In the genomic region with DNA sequence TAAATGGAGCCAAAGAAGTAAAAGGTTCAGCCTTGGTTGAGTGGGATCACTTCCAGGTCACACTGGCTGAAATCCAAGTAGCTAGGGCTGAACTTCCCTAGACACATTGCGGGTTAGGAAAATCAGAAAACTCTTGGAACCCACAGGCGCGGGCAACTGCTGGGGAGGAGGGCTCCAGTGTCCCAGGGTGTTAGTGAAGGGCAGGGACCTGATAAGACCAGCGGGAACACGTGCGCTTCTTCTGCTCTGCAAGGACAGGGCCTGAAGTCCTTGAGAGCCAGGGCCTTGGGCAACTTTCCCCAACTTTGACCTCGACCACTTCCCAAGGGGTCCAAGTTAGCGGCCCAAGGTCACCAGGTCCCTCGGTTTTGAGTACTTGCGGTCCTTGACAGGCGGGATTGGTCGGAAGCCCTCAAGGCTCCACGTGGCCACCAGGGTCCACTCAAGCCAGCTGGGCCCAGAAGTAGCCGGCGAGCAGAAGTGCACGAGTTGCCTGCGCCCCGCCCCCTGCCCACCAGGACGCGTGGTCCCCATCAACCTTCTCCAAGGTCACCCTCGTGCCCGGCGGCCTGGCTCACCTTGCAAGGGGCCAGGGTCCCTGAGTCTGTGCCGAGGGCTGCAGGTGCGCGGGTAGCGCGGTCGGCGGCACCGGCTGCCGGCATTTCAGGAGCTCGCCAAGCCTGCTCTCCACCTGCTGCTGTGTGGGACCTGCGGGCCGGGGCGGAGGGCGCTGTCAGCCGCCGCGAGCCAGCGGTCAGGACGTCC, we compare ENCODE assay signal across 8 mouse cellular contexts. TPM values are rescaled to one million over a fixed set of nuclear protein-coding genes. Genes with fewer than 3 reads are reported as not detected.
DNase-seq lines count a peak whose midpoint lies in the region; ATAC-seq and TF ChIP-seq lines count a peak whose summit lies in the region.

No protein-coding gene starts in this region.

- peak overlapping the region; percentile 51 for H3K9ac ChIP-seq in forebrain, embryonic 11.5 days (ENCODE audit: low read length)
- peak overlapping the region; percentile 69 for H3K9ac ChIP-seq in limb, embryonic 12.5 days (replicated peaks)
- peak overlapping the region; percentile 64 for H3K9ac ChIP-seq in midbrain, embryonic 11.5 days (ENCODE audit: low read length)

- under 1% methylated on average over 42 of the region's 42 CpGs for WGBS in bone marrow, adult 2 months
- under 1% methylated on average over 42 of the region's 42 CpGs for whole genome bisulfite sequencing in forebrain, embryonic 11.5 days
- WGBS in limb, embryonic 12.5 days = 1% methylated on average over 41 of the region's 42 CpGs
- 1% methylated on average over 42 of the region's 42 CpGs for WGBS in midbrain, embryonic 11.5 days

- H3K9me3 ChIP-seq in G1E (replicated peaks) = no peaks in the 10 kb centered on the region
- H3K9me3 ChIP-seq in forebrain, embryonic 11.5 days (ENCODE audit: control insufficient read depth, low read length) = no peaks in the 10 kb centered on the region
- no peaks in the 10 kb centered on the region for H3K9me3 ChIP-seq in limb, embryonic 12.5 days
- no peaks in the 10 kb centered on the region for H3K9me3 ChIP-seq in midbrain, embryonic 11.5 days (ENCODE audit: control insufficient read depth, low read length)

- ATAC-seq in G1E (ENCODE audit: extremely low read depth, insufficient number of reproducible peaks, low FRiP score, poor library complexity, severe bottlenecking) = no peak
- peak; percentile 52; the same call in 1 of the 2 replicates for ATAC-seq in forebrain, embryonic 11.5 days (replicated peaks; ENCODE audit: low FRiP score)
- peak; percentile 29 for ATAC-seq in limb, embryonic 12.5 days (ENCODE audit: insufficient number of reproducible peaks, insufficient read depth, low FRiP score, low TSS enrichment, low read depth)
- peak; percentile 66 for ATAC-seq in midbrain, embryonic 11.5 days (ENCODE audit: low FRiP score)

- H3K4me1 ChIP-seq in G1E (ENCODE audit: insufficient read depth, low read depth, low read length) = peaks cover 37% of the 10 kb centered on the region
- H3K4me1 ChIP-seq in bone marrow, adult 2 months (ENCODE audit: control insufficient read depth, insufficient read depth, low read length) = peaks cover 1% of the 10 kb centered on the region; the same call in 1 of the 2 replicates
- H3K4me1 ChIP-seq in forebrain, embryonic 11.5 days (replicated peaks; ENCODE audit: control insufficient read depth, insufficient read depth, low read length) = peaks cover 12% of the 10 kb centered on the region
- peaks cover 17% of the 10 kb centered on the region for H3K4me1 ChIP-seq in limb, embryonic 12.5 days (replicated peaks)
- peaks cover 9% of the 10 kb centered on the region for H3K4me1 ChIP-seq in midbrain, embryonic 11.5 days (ENCODE audit: control insufficient read depth, insufficient read depth, low read length)

- peak overlapping the region; percentile 96 for H3K4me2 ChIP-seq in forebrain, embryonic 11.5 days (ENCODE audit: low read depth, low read length, severe bottlenecking)
- H3K4me2 ChIP-seq in limb, embryonic 12.5 days = peak overlapping the region; percentile 99
- peak overlapping the region; percentile 98 for H3K4me2 ChIP-seq in midbrain, embryonic 11.5 days

- H3K36me3 ChIP-seq in G1E (replicated peaks) = peaks cover 37% of the 10 kb centered on the region
- no peaks in the 10 kb centered on the region for H3K36me3 ChIP-seq in forebrain, embryonic 11.5 days (ENCODE audit: control insufficient read depth, insufficient read depth, low read length)
- H3K36me3 ChIP-seq in limb, embryonic 12.5 days = no peaks in the 10 kb centered on the region
- no peaks in the 10 kb centered on the region for H3K36me3 ChIP-seq in midbrain, embryonic 11.5 days (ENCODE audit: control insufficient read depth, insufficient read depth, low read length)

- no peak for TF ChIP-seq CTCF in G1E (IDR thresholded peaks at IDR 0.05; ENCODE audit: low read depth, low read length)
- no peak for TF ChIP-seq CTCF in bone marrow, adult 2 months (IDR thresholded peaks at IDR 0.05; ENCODE audit: control insufficient read depth, insufficient read depth, low read length)

- TF ChIP-seq POLR2A in bone marrow, adult 2 months (IDR thresholded peaks at IDR 0.05; ENCODE audit: borderline replicate concordance, control insufficient read depth, low read depth, low read length) = no peak; the same call in 1 of the 2 replicates

- H3K27me3 ChIP-seq in G1E (ENCODE audit: insufficient read depth, low read length) = no peaks in the 10 kb centered on the region; the same call in 1 of the 2 replicates
- H3K27me3 ChIP-seq in forebrain, embryonic 11.5 days (ENCODE audit: control insufficient read depth, insufficient read depth, low read length) = no peaks in the 10 kb centered on the region
- H3K27me3 ChIP-seq in limb, embryonic 12.5 days = no peaks in the 10 kb centered on the region
- H3K27me3 ChIP-seq in midbrain, embryonic 11.5 days (ENCODE audit: control insufficient read depth, insufficient read depth, low read length) = no peaks in the 10 kb centered on the region

- no peak for DNase-seq in G1E (ENCODE audit: low spot score)
- peak; percentile 78 for DNase-seq in forebrain, embryonic 11.5 days (ENCODE audit: low spot score)
- peak; percentile 74 for DNase-seq in heart, postnatal 4 days
- DNase-seq in midbrain, embryonic 11.5 days (ENCODE audit: low spot score, missing footprints) = peak; percentile 91
- DNase-seq in testis, postnatal 10 days (ENCODE audit: low spot score) = peak; percentile 82
- DNase-seq in T-cell, adult 2 months (ENCODE audit: low spot score) = no peak

- peak overlapping the region; percentile 83 for H3K4me3 ChIP-seq in G1E (ENCODE audit: low read depth, low read length)
- H3K4me3 ChIP-seq in bone marrow, adult 2 months (replicated peaks; ENCODE audit: control insufficient read depth, low read depth, low read length) = peak overlapping the region; percentile 58
- H3K4me3 ChIP-seq in forebrain, embryonic 11.5 days (ENCODE audit: low read depth, low read length) = peak overlapping the region; percentile 84
- peak overlapping the region; percentile 81 for H3K4me3 ChIP-seq in limb, embryonic 12.5 days (replicated peaks)
- peak overlapping the region; percentile 81 for H3K4me3 ChIP-seq in midbrain, embryonic 11.5 days (ENCODE audit: low read depth, low read length)

- H3K27ac ChIP-seq in bone marrow, adult 2 months (ENCODE audit: control insufficient read depth, insufficient read depth, low read depth, low read length, poor library complexity) = peak overlapping the region; percentile 20; the same call in 1 of the 2 replicates
- H3K27ac ChIP-seq in forebrain, embryonic 11.5 days (ENCODE audit: low read depth, low read length) = no peak overlapping the region
- H3K27ac ChIP-seq in limb, embryonic 12.5 days = 0 out of 2 replicates have a peak overlapping the region, but pooled peaks have one; percentile 75
- no peak overlapping the region for H3K27ac ChIP-seq in midbrain, embryonic 11.5 days (ENCODE audit: low read depth, low read length)

RNA-seq across cellular contexts. Expression of a gene that starts 0.5 kb away (rescaled TPM):
- 8.2 and 8.7 TPM in 2 replicates for total RNA-seq in G1E (2014; fragmentation: Nextera tagmentation)
- total RNA-seq in G1E (2017) = 4.4 and 9.4 TPM in 2 replicates
- 77.6 and 103 TPM in 2 replicates for polyA plus RNA-seq in G1E (2012)
- polyA plus RNA-seq in bone marrow, adult 2 months (2011; ENCODE audit: insufficient read depth, insufficient read length, low replicate concordance, missing spikeins) = 6.8 and 12.7 TPM in 2 replicates
- 8.9 and 13.1 TPM in 2 replicates for polyA plus RNA-seq in forebrain, embryonic 11.5 days (2014; fragmentation: Nextera tagmentation; extraction: Ambion mirVana)
- total RNA-seq in heart, postnatal 4 days (2021) = 100 to 1,000 TPM; 195 to 217 TPM
- 8.5 and 9.9 TPM in 2 replicates for polyA plus RNA-seq in limb, embryonic 12.5 days (2016; fragmentation: Nextera tagmentation; extraction: Ambion mirVana)
- polyA plus RNA-seq in midbrain, embryonic 11.5 days (2014; fragmentation: Nextera tagmentation; extraction: Ambion mirVana) = 6.1 and 7.0 TPM in 2 replicates

RNA-seq across cellular contexts. Expression of a gene that starts 6.7 kb away (rescaled TPM):
- total RNA-seq in G1E (2014; fragmentation: Nextera tagmentation) (14.6 and 42.2 TPM in 2 replicates), G1E (2017) (11.8 and 14.2 TPM in 2 replicates)
- polyA plus RNA-seq in G1E (2012) = 9.0 and 17.0 TPM in 2 replicates
- 31.1 and 62.0 TPM in 2 replicates for polyA plus RNA-seq in bone marrow, adult 2 months (2011; ENCODE audit: insufficient read depth, insufficient read length, low replicate concordance, missing spikeins)
- 41.3 and 46.3 TPM in 2 replicates for polyA plus RNA-seq in forebrain, embryonic 11.5 days (2014; fragmentation: Nextera tagmentation; extraction: Ambion mirVana)
- 10 to 100 TPM; 14.4 to 15.1 TPM for total RNA-seq in heart, postnatal 4 days (2021)
- 37.3 and 45.5 TPM in 2 replicates for polyA plus RNA-seq in limb, embryonic 12.5 days (2016; fragmentation: Nextera tagmentation; extraction: Ambion mirVana)
- 15.7 and 17.8 TPM in 2 replicates for polyA plus RNA-seq in midbrain, embryonic 11.5 days (2014; fragmentation: Nextera tagmentation; extraction: Ambion mirVana)

RNA-seq across cellular contexts. Expression of a gene that starts 6.9 kb away (rescaled TPM):
- 13.9 and 19.0 TPM in 2 replicates for total RNA-seq in G1E (2014; fragmentation: Nextera tagmentation)
- 12.4 and 16.7 TPM in 2 replicates for total RNA-seq in G1E (2017)
- 30.2 and 34.4 TPM in 2 replicates for polyA plus RNA-seq in G1E (2012)
- polyA plus RNA-seq in bone marrow, adult 2 months (2011; ENCODE audit: insufficient read depth, insufficient read length, low replicate concordance, missing spikeins) = 25.6 and 30.0 TPM in 2 replicates
- 63.2 and 65.2 TPM in 2 replicates for polyA plus RNA-seq in forebrain, embryonic 11.5 days (2014; fragmentation: Nextera tagmentation; extraction: Ambion mirVana)
- 10 to 100 TPM; 10.8 to 11.7 TPM for total RNA-seq in heart, postnatal 4 days (2021)
- polyA plus RNA-seq in limb, embryonic 12.5 days (2016; fragmentation: Nextera tagmentation; extraction: Ambion mirVana) = 56.1 and 60.1 TPM in 2 replicates
- 57.1 and 60.1 TPM in 2 replicates for polyA plus RNA-seq in midbrain, embryonic 11.5 days (2014; fragmentation: Nextera tagmentation; extraction: Ambion mirVana)

RNA-seq across cellular contexts. Expression of a gene that starts 12.6 kb away (rescaled TPM):
- total RNA-seq in G1E (2014; fragmentation: Nextera tagmentation) (1.1 and 1.4 TPM in 2 replicates), G1E (2017) (0.55 and 0.58 TPM in 2 replicates)
- 0.51 and 0.57 TPM in 2 replicates for polyA plus RNA-seq in G1E (2012)
- polyA plus RNA-seq in bone marrow, adult 2 months (2011; ENCODE audit: insufficient read depth, insufficient read length, low replicate concordance, missing spikeins) = 1.6 and 2.2 TPM in 2 replicates
- 0.72 and 1.1 TPM in 2 replicates for polyA plus RNA-seq in forebrain, embryonic 11.5 days (2014; fragmentation: Nextera tagmentation; extraction: Ambion mirVana)
- total RNA-seq in heart, postnatal 4 days (2021) = 1 to 10 TPM in 1 of 2 experiments, under 1 TPM in 1; 0.70 to 1.1 TPM
- 0.45 and 0.54 TPM in 2 replicates for polyA plus RNA-seq in limb, embryonic 12.5 days (2016; fragmentation: Nextera tagmentation; extraction: Ambion mirVana)
- 0.91 and 1.1 TPM in 2 replicates for polyA plus RNA-seq in midbrain, embryonic 11.5 days (2014; fragmentation: Nextera tagmentation; extraction: Ambion mirVana)

RNA-seq across cellular contexts. Expression of a gene that starts 23.4 kb away (rescaled TPM):
- total RNA-seq in G1E (2014; fragmentation: Nextera tagmentation) = 31.2 and 41.2 TPM in 2 replicates
- total RNA-seq in G1E (2017) = 17.7 and 20.0 TPM in 2 replicates
- 142 and 151 TPM in 2 replicates for polyA plus RNA-seq in G1E (2012)
- 33.5 and 50.5 TPM in 2 replicates for polyA plus RNA-seq in bone marrow, adult 2 months (2011; ENCODE audit: insufficient read depth, insufficient read length, low replicate concordance, missing spikeins)
- polyA plus RNA-seq in forebrain, embryonic 11.5 days (2014; fragmentation: Nextera tagmentation; extraction: Ambion mirVana) = 9.1 and 12.2 TPM in 2 replicates
- total RNA-seq in heart, postnatal 4 days (2021) = 10 to 100 TPM; 77.1 to 78.4 TPM
- polyA plus RNA-seq in limb, embryonic 12.5 days (2016; fragmentation: Nextera tagmentation; extraction: Ambion mirVana) = 23.6 and 26.9 TPM in 2 replicates
- 7.0 and 8.7 TPM in 2 replicates for polyA plus RNA-seq in midbrain, embryonic 11.5 days (2014; fragmentation: Nextera tagmentation; extraction: Ambion mirVana)

Comparison
In these comparisons a context has a peak if more than half of its experiments do, and no peak if none do; other contexts are left out.
1. DNase-seq: peak in forebrain, embryonic 11.5 days (single experiment), heart, postnatal 4 days (single experiment), midbrain, embryonic 11.5 days (single experiment) and testis, postnatal 10 days (single experiment); none in G1E (single experiment) and T-cell, adult 2 months (single experiment).
2. H3K27ac ChIP-seq: peak in bone marrow, adult 2 months (single experiment) and limb, embryonic 12.5 days (single experiment); none in forebrain, embryonic 11.5 days (single experiment) and midbrain, embryonic 11.5 days (single experiment).
3. Peak in every context shown above with its lines, with median percentiles within 50 percentile points of each other: H3K4me3 ChIP-seq, H3K4me2 ChIP-seq and H3K9ac ChIP-seq.